Mouse (Mus musculus) forebrain, postnatal 0 days (tissue): Measurements from ENCODE around the gene Mog. TPM values are rescaled to one million over a fixed set of nuclear protein-coding genes. Genes with fewer than 3 reads are reported as not detected.

Experiments used
- ATAC-seq: fragments of 200-750 bp; cut with Nextera tagmentation; 2 replicates; pipeline ENCODE4 v1.8.0; 2017; ENCODE audit warnings: mild to moderate bottlenecking, moderate library complexity
- DNase-seq: peaks from one replicate; pipeline ENCODE4 v3.0.0-alpha.2; 2015
- H3K27ac ChIP-seq: fragments of 300-500 bp; sonication (generic); 2 replicates; pipeline ENCODE4 v1.5.1; 2014; ENCODE audit warnings: low read depth, mild to moderate bottlenecking, antibody characterized with exemption, low read length, moderate library complexity, mixed read lengths
- H3K27me3 ChIP-seq: fragments of 300-500 bp; sonication (generic); 2 replicates; pipeline ENCODE4 v1.6.1; 2014; ENCODE audit warnings: mild to moderate bottlenecking, low read length, mixed read lengths; ENCODE audit not compliant: insufficient read depth
- H3K36me3 ChIP-seq: fragments of 300-500 bp; sonication (generic); 2 replicates; pipeline ENCODE4 v1.6.1; 2014; ENCODE audit warnings: mild to moderate bottlenecking, moderate library complexity; ENCODE audit not compliant: insufficient read depth
- H3K4me1 ChIP-seq: fragments of 300-500 bp; sonication (generic); 2 replicates; pipeline ENCODE4 v1.6.1; 2014; ENCODE audit warnings: antibody characterized with exemption; ENCODE audit not compliant: insufficient read depth
- H3K4me2 ChIP-seq: fragments of 300-500 bp; sonication (generic); 2 replicates; pipeline ENCODE4 v1.6.1; 2014; ENCODE audit warnings: low read depth, mild to moderate bottlenecking, moderate library complexity
- H3K4me3 ChIP-seq: fragments of 300-500 bp; sonication (generic); 2 replicates; pipeline ENCODE4 v1.5.1; 2014; ENCODE audit warnings: low read depth, low read length, mixed read lengths
- H3K9ac ChIP-seq: fragments of 300-500 bp; sonication (generic); 2 replicates; pipeline ENCODE4 v1.6.1; 2014; ENCODE audit warnings: mild to moderate bottlenecking
- H3K9me3 ChIP-seq: fragments of 300-500 bp; sonication (generic); 2 replicates; pipeline ENCODE4 v1.6.1; 2016; ENCODE audit warnings: low read length
- CTCF ChIP-seq: sonication (generic); IDR thresholded peaks from 2 replicates; pipeline ENCODE4 v1.5.1; 2016; ENCODE audit warnings: antibody characterized with exemption, control low read depth, low read depth
- WGBS: fragments of 180-500 bp; shearing (Covaris S2); extraction: QIAGEN DNeasy Blood & Tissue Kit; methylation state at CpG from one replicate; pipeline ENCODE4 v1.1.7; 2014; 5-methylcytosine and 5-hydroxymethylcytosine counted together
- polyA plus RNA-seq: library from polyadenylated mRNA; unstranded; fragments of >200 nt; fragmentation: Nextera tagmentation; extraction: Ambion mirVana; gene quantifications from 2 replicates; pipeline ENCODE4 v1.2.1, GENCODE M21; 2015
- total RNA-seq: library from RNA; depleted of rRNA; stranded (reverse); fragments of >200 nt; gene quantifications from 2 replicates; pipeline ENCODE4 v1.2.3, GENCODE M21; 2014

Gene Mog
- total and polyA plus RNA-seq, 2 experiments from 2014 or later = 1.1 TPM; not detected in 1

DNA sequence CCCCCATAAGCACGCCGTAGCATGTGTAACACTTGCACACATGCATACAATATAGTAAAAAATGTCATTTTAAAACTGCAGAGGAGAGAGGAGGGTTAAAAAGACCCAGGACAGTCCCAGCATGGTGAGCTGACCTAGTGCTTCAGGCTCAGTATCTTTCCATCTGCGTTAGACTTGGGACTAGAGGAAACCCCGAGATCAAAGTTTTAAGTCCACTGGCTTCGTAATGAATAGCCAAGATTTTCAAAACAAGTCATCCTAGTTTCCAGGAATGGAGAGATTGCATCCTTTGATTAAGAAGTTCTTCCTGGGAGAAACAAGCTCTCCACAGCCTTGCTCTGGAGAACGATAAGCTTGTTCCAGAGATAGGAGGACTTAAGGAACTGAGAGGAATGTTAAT, 15.0 kb downstream of the Mog start:
- DNase-seq (no peak), ATAC-seq (no peak)
- Histone ChIP-seq H3K27ac (no peak overlapping the region), H3K9ac (no peak overlapping the region), H3K9me3 (no peaks in the 10 kb centered on the region), H3K4me2 (no peak overlapping the region), H3K4me3 (no peak overlapping the region), H3K36me3 (peaks cover 65% of the 10 kb centered on the region), H3K27me3 (no peaks in the 10 kb centered on the region), H3K4me1 (peaks cover 7% of the 10 kb centered on the region; the same call in 1 of the 2 replicates)
- 92% methylated on average over 6 of the region's 6 CpGs for WGBS
- no peak for TF ChIP-seq CTCF

DNA sequence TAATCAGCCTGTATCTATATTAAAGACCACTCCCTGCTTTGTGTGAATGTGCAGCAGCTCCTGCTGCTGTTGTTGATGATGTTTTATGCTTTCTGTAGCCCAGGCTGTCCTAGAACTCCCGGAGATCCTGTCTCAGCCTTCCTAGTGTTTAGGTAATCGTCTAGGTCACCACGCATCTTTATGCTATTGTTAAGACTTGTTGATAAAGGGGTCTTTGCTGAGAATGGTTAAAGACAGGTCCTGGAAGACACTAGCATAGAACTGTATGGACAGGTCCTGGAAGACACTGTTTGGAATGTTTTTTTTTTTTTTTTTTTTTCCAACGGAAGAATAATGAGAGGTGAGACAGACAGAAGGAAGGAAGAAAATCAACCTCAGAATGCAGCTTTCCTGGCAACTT, 19.8 kb downstream of the Mog start:
- peak overlapping the region; percentile 60 for H3K4me2 ChIP-seq
- ATAC-seq (peak; percentile 45), DNase-seq (peak; percentile 67)
- H3K4me1 ChIP-seq = peaks cover 7% of the 10 kb centered on the region; the same call in 1 of the 2 replicates
- H3K9me3 ChIP-seq = no peaks in the 10 kb centered on the region
- peak overlapping the region; percentile 97 for H3K27ac ChIP-seq
- peak overlapping the region; percentile 92 for H3K9ac ChIP-seq
- H3K4me3 ChIP-seq = peak overlapping the region; percentile 79
- TF ChIP-seq CTCF = no peak
- H3K36me3 ChIP-seq = peaks cover 33% of the 10 kb centered on the region
- WGBS = 10% methylated on average over 4 of the region's 4 CpGs
- H3K27me3 ChIP-seq = no peaks in the 10 kb centered on the region

DNA sequence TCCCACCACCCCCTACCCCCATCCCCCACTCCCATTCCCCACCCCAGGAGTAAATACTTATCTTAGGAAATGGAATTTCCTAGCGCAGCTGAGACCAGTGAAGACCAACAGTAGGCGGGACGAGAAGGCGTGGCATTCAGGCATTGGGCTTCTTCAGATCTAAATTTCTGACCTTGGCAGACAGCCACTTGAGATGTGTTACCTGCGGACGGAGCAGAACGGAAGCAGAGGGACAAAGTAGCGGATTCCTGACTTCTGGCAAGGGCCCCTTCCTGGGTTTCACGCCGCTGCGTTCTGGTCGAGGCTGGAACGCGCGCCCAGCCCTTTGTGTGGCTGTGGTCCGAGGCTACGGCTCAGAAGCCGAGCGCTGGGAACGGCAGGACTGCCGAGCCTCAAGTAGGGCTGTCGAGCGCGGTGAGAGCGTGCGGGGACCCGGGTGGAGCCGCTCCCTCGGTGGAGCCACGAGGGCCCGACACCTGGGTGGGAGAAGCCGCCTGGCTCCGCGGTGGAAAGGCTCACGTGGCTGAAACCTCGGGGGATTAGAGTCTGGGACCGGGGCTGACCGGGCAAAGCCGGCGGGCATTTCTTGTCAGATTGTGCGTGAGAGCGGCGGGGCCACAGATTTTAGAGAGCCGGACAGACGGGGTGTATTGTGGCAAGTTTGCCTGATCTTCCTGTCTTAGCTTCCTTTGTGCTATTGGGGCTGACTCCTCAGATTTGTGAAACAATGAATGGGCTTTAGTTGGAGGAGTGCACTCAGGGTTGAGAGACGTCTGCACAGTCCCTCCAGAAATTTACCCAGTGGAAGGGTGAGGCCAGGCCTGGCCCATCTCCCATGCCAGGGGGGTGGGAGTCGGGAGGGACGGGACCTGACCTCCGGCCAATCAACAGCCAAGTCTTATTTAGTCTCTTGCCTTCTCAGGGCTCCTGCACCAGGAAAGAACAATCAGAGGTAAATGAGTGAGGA, 20.6 kb downstream of the Mog start:
- Histone ChIP-seq H3K27me3 (no peaks in the 10 kb centered on the region), H3K9ac (peak overlapping the region; percentile 92), H3K4me2 (peak overlapping the region; percentile 60), H3K4me3 (peak overlapping the region; percentile 79), H3K9me3 (no peaks in the 10 kb centered on the region), H3K4me1 (peaks cover 7% of the 10 kb centered on the region; the same call in 1 of the 2 replicates), H3K27ac (peak overlapping the region; percentile 97), H3K36me3 (peaks cover 26% of the 10 kb centered on the region)
- DNase-seq (peak; percentile 88), ATAC-seq (peak; percentile 83)
- WGBS = 1% methylated on average over 49 of the region's 49 CpGs
- no peak for TF ChIP-seq CTCF

DNA sequence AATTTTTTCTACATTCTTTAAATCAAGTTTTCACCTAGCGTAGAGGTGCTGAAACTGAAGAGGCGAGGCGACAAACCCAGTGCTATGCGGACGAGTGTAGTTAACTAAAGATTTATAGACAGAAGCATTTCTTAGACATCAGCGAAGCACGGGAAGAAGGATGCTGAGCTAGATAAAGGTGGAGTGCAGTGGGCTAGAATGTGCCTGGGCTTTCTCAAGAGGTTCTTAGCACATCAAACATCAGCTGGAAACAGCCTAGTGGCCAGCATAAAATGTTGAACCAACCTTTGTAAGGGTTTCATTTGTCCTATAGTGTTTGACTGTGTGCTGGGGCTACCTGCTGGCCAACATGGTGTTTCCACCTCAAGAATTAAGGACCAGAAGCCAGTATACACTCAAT, 22.3 kb downstream of the Mog start, which contains the start of gene Zfp57:
Gene Zfp57, plus strand, starts transcription at position 301 of the 400 bp plus-strand sequence.
- Histone ChIP-seq H3K9ac (no peak within 1 kb of the TSS), H3K4me3 (peak within 1 kb of the TSS; percentile 79; the same call in 1 of the 2 replicates), H3K9me3 (no peaks in the 10 kb centered on the region), H3K27ac (no peak within 1 kb of the TSS), H3K4me1 (peaks cover 7% of the 10 kb centered on the region; the same call in 1 of the 2 replicates), H3K27me3 (no peaks in the 10 kb centered on the region), H3K4me2 (peak within 1 kb of the TSS; percentile 60), H3K36me3 (peaks cover 9% of the 10 kb centered on the region)
- no peak for ATAC-seq
- no peak for TF ChIP-seq CTCF
- WGBS = 93% methylated on average over 7 of the region's 7 CpGs
- no peak for DNase-seq

DNA sequence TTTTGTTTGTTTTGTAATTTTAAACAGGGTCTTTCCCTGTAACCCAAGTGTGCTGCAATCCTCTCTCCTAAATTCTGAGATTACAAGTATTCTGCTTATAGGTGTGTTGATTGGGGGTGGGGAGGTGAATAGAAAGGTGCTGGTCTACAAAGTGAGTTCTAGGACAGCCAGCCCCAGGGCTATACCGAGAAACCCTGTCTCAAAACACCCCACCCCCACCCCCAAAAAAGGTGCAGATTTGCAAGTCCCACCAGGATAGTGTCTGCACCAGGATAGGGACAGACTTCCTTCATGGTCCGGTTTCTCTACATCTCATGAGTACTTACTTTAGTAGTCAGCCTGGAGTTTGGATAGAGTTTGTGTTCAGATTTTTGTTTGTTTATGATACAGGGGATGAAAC, 24.7 kb downstream of the Mog start:
- 79% methylated on average over 2 of the region's 2 CpGs for WGBS
- ATAC-seq (no peak), DNase-seq (no peak)
- no peak for TF ChIP-seq CTCF
- H3K9ac ChIP-seq = no peak overlapping the region
- H3K27ac ChIP-seq = no peak overlapping the region
- H3K4me3 ChIP-seq = no peak overlapping the region
- no peak overlapping the region for H3K4me2 ChIP-seq
- no peaks in the 10 kb centered on the region for H3K36me3 ChIP-seq
- no peaks in the 10 kb centered on the region for H3K9me3 ChIP-seq
- H3K27me3 ChIP-seq = no peaks in the 10 kb centered on the region
- no peaks in the 10 kb centered on the region for H3K4me1 ChIP-seq

DNA sequence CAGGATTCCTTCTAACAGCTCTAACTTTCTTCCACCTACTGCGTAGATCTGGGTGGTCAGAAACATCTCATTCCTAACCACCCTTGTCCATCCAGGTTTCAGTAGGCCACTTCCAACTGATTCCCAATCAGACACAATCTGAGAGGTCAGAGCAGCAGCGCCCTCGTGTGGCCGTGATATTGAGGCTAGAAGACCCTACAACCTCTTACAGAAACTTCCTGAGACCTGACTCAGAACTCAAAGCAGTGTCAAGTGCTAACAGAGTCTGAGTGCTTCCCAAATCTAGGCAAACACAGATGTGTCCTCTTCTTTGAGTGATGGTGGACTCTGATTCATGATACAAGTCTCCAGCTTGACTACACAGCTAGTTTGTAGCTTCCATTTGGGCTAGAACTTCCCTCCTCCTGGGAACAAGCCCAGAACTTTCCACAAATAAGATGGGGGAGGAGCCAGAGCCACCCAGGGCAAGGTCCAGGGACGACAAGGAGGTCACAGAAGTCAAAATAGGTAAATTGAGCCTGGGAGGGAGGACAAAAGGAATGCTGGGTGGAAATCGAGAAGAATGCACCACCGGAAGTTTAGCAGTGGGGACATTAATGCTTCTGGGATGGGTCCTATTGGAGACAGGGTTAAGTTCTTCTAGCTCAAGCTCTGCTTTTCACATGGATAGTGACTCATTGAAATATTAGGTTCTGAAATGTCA, 26.0 kb downstream of the Mog start:
- ATAC-seq = peak; percentile 59
- H3K9me3 ChIP-seq = no peaks in the 10 kb centered on the region
- H3K36me3 ChIP-seq = no peaks in the 10 kb centered on the region
- H3K4me2 ChIP-seq = no peak overlapping the region
- H3K27ac ChIP-seq = no peak overlapping the region
- no peaks in the 10 kb centered on the region; the same call in 1 of the 2 replicates for H3K27me3 ChIP-seq
- TF ChIP-seq CTCF = peak; percentile 78
- no peak overlapping the region for H3K4me3 ChIP-seq
- 29% methylated on average over 7 of the region's 7 CpGs for WGBS
- DNase-seq = peak; percentile 77
- no peaks in the 10 kb centered on the region for H3K4me1 ChIP-seq
- no peak overlapping the region for H3K9ac ChIP-seq
